Mouse (Mus musculus) neural tube, embryonic 14.5 days (tissue): ENCODE results near the gene Manea. TPM values are rescaled to one million over a fixed set of nuclear protein-coding genes. Genes with fewer than 3 reads are reported as not detected.
"Not testable (repeated sequence)": the region's sequence is repeated elsewhere in the genome, so short reads cannot be mapped to it uniquely, and the experiment has no call there.

Source experiments
- ATAC-seq: fragments of 200-750 bp; cut with Nextera tagmentation; 2 replicates; pipeline ENCODE4 v1.8.0; 2017; ENCODE audit warnings: low read depth, mild to moderate bottlenecking, moderate TSS enrichment, moderate library complexity
- H3K27ac ChIP-seq: fragments of 300-500 bp; sonication (generic); 2 replicates; pipeline ENCODE4 v1.5.1; 2014; ENCODE audit warnings: low read depth, mild to moderate bottlenecking, control low read depth, low read length, moderate library complexity, mixed read lengths
- H3K27me3 ChIP-seq: fragments of 300-500 bp; sonication (generic); 2 replicates; pipeline ENCODE4 v1.6.1; 2014; ENCODE audit warnings: low read length; ENCODE audit not compliant: control insufficient read depth, insufficient read depth
- H3K36me3 ChIP-seq: fragments of 300-500 bp; sonication (generic); 2 replicates; pipeline ENCODE4 v1.6.1; 2014; ENCODE audit warnings: low read length, mixed read lengths; ENCODE audit not compliant: control insufficient read depth, insufficient read depth
- H3K4me1 ChIP-seq: fragments of 300-500 bp; sonication (generic); 2 replicates; pipeline ENCODE4 v1.6.1; 2014; ENCODE audit warnings: low read length; ENCODE audit not compliant: control insufficient read depth, insufficient read depth
- H3K4me2 ChIP-seq: fragments of 300-500 bp; sonication (generic); 2 replicates; pipeline ENCODE4 v1.6.1; 2014; ENCODE audit warnings: mild to moderate bottlenecking, low read depth, low read length, control low read depth
- H3K4me3 ChIP-seq: fragments of 300-500 bp; sonication (generic); 2 replicates; pipeline ENCODE4 v1.5.1; 2014; ENCODE audit warnings: low read depth, low read length, control low read depth, mixed read lengths
- H3K9ac ChIP-seq: fragments of 300-500 bp; sonication (generic); replicated peaks from 2 replicates; pipeline ENCODE4 v1.6.1; 2014; ENCODE audit warnings: low read depth, mild to moderate bottlenecking, control low read depth, low read length, mixed read lengths
- H3K9me3 ChIP-seq: fragments of 300-500 bp; sonication (generic); 2 replicates; pipeline ENCODE4 v1.6.1; 2016; ENCODE audit warnings: low read length; ENCODE audit not compliant: control insufficient read depth
- WGBS: fragments of 180-500 bp; shearing (Covaris S2); extraction: QIAGEN DNeasy Blood & Tissue Kit; methylation state at CpG from one replicate; pipeline ENCODE4 v1.1.7; 2014; 5-methylcytosine and 5-hydroxymethylcytosine counted together
- polyA plus RNA-seq: library from polyadenylated mRNA; unstranded; fragments of >200 nt; fragmentation: Nextera tagmentation; extraction: Ambion mirVana; gene quantifications from 2 replicates; pipeline ENCODE4 v1.2.1, GENCODE M21; 2014

Manea gene
- polyA plus RNA-seq, 1 experiment from 2014 or later, result 24.1 TPM

- H3K36me3 ChIP-seq, H3K4me2 ChIP-seq, H3K9ac ChIP-seq, H3K27ac ChIP-seq, H3K4me1 ChIP-seq, H3K27me3 ChIP-seq, ATAC-seq, H3K9me3 ChIP-seq, H3K4me3 ChIP-seq: not testable (repeated sequence)
- 97% methylated on average over 1 of the region's 1 CpGs for WGBS
These were observed 42.0 kb downstream of the Manea start for GRCm38 (mm10) chr4:26304731-26305130.

DNA sequence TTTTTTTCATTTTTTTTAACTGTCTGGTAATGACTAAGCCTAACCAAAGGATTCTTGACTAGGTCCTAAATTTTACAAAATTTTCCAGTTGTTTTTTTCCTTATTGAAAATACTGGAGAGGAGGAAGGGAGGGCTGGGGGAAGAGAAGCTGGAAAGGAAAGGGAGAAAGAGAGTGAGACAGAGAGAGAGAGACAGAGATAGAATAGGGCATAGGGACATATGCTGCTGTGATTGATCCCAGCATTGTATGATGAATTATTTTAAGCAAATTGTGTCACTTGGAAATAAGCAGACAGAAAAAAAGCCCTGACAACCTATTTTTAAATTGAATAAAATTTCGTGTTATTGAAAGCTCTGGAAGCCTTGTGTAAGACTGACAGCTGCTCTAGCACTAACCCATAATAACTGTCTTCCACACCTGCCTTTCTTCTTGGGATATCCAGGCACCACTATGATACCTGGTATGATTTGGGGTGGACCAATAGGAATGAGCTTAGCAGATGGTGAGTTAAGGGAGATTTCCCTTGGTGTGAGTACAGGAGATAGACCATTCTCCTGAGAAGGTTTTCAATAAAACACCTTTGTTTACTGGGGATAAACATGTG is 69.5 kb downstream of the Manea start:
- H3K36me3 ChIP-seq, result no peaks in the 10 kb centered on the region
- no peak overlapping the region for H3K27ac ChIP-seq
- WGBS, result 51% methylated on average over 1 of the region's 1 CpGs
- H3K9ac ChIP-seq, result no peak overlapping the region
- H3K9me3 ChIP-seq, result no peaks in the 10 kb centered on the region
- H3K4me2 ChIP-seq, result no peak overlapping the region
- no peak for ATAC-seq
- no peaks in the 10 kb centered on the region for H3K4me1 ChIP-seq
- H3K4me3 ChIP-seq, result no peak overlapping the region
- H3K27me3 ChIP-seq, result no peaks in the 10 kb centered on the region

- Histone ChIP-seq H3K4me3 (no peak overlapping the region), H3K27me3 (no peaks in the 10 kb centered on the region), H3K9me3 (no peaks in the 10 kb centered on the region), H3K27ac (no peak overlapping the region), H3K36me3 (no peaks in the 10 kb centered on the region), H3K9ac (no peak overlapping the region), H3K4me2 (no peak overlapping the region), H3K4me1 (no peaks in the 10 kb centered on the region)
- ATAC-seq, result peak; percentile 44; the same call in 1 of the 2 replicates
These were observed 70.4 kb downstream of the Manea start for GRCm38 (mm10) chr4:26276264-26276663.

GRCm38 (mm10) chr4:26275769-26276168 is 70.9 kb downstream of the Manea start:
- ATAC-seq, result 0 out of 2 replicates have a peak, but pooled peaks have one; percentile 38
- no peak overlapping the region for H3K27ac ChIP-seq
- no peak overlapping the region for H3K4me3 ChIP-seq
- H3K4me2 ChIP-seq, result no peak overlapping the region
- WGBS, result 74% methylated on average over 2 of the region's 2 CpGs
- H3K4me1 ChIP-seq, result no peaks in the 10 kb centered on the region
- H3K9me3 ChIP-seq, result no peaks in the 10 kb centered on the region
- H3K27me3 ChIP-seq, result no peaks in the 10 kb centered on the region
- H3K36me3 ChIP-seq, result no peaks in the 10 kb centered on the region
- no peak overlapping the region for H3K9ac ChIP-seq
